Mouse (Mus musculus): ENCODE data around the gene Ror2. TPM values are rescaled to one million over a fixed set of nuclear protein-coding genes. Genes with fewer than 3 reads are reported as not detected.

Ror2 gene
- polyA plus RNA-seq, 1 experiment from 2014 or later = 0.18 TPM

DNA sequence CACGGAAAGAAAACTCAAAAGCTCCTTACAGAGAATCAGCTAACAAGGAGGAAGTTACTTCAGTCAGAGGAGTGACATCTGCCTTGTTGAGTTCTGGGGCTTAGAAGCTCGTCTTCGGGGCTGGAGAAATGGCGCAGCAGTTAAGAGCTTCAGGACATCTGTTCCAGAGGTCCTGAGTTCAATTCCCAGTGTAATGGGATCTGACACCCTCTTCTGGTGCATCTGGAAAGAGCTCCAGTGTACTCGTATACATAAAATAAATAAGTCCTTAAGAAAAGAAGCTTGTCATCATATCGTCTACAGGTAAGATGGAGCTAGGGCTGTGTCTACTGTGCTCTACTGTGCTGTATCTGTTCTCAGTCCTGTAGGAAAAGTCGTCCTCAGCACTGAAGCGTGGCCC is 19.3 kb upstream of the Ror2 start:
- Histone ChIP-seq H3K4me2 (ENCODE audit: low read depth, low read length) (no peak overlapping the region), H3K27me3 (ENCODE audit: insufficient read depth, low read length) (peaks cover 10% of the 10 kb centered on the region; the same call in 1 of the 2 replicates), H3K9me3 (ENCODE audit: low read length) (no peaks in the 10 kb centered on the region), H3K4me1 (ENCODE audit: insufficient read depth) (no peaks in the 10 kb centered on the region), H3K27ac (ENCODE audit: low read depth) (no peak overlapping the region), H3K9ac (replicated peaks) (no peak overlapping the region), H3K4me3 (ENCODE audit: low read depth, low read length) (no peak overlapping the region), H3K36me3 (replicated peaks; ENCODE audit: insufficient read depth, low read length) (no peaks in the 10 kb centered on the region)
- DNase-seq (no peak), ATAC-seq (no peak)
- WGBS (ENCODE audit: insufficient replicate concordance) = 67% methylated on average over 8 of the region's 8 CpGs
- TF ChIP-seq EP300 (IDR thresholded peaks at IDR 0.05; ENCODE audit: low read depth) = no peak
- no peak for TF ChIP-seq CTCF (IDR thresholded peaks at IDR 0.05; ENCODE audit: low read depth)

DNA sequence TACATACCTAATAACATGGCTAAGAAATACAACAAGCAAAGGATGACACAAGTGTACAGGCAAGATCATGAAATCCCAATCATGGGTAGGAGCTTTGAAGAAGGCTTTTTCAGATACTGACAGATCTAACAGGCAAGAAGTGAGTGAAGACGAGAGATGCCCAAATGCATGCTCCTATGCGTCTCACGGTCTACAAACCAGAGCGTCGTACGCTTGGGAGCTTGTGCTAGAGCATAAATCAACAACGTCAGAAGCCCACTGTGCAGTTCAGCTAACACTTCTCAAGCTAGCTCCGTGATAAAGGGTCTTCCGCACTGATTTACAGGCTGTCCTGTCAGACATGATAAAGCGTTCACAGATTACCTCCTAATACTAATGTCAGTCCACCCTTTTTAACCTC is 16.8 kb upstream of the Ror2 start:
- no peaks in the 10 kb centered on the region for H3K9me3 ChIP-seq (ENCODE audit: low read length)
- DNase-seq = no peak
- 74% methylated on average over 10 of the region's 10 CpGs for WGBS (ENCODE audit: insufficient replicate concordance)
- no peak overlapping the region for H3K4me3 ChIP-seq (ENCODE audit: low read depth, low read length)
- no peak overlapping the region for H3K27ac ChIP-seq (ENCODE audit: low read depth)
- H3K9ac ChIP-seq (replicated peaks) = no peak overlapping the region
- no peaks in the 10 kb centered on the region for H3K4me1 ChIP-seq (ENCODE audit: insufficient read depth)
- ATAC-seq = no peak
- H3K4me2 ChIP-seq (ENCODE audit: low read depth, low read length) = no peak overlapping the region
- no peaks in the 10 kb centered on the region for H3K36me3 ChIP-seq (replicated peaks; ENCODE audit: insufficient read depth, low read length)
- H3K27me3 ChIP-seq (ENCODE audit: insufficient read depth, low read length) = peaks cover 4% of the 10 kb centered on the region; the same call in 1 of the 2 replicates
- TF ChIP-seq EP300 (IDR thresholded peaks at IDR 0.05; ENCODE audit: low read depth) (no peak), CTCF (IDR thresholded peaks at IDR 0.05; ENCODE audit: low read depth) (no peak)

DNA sequence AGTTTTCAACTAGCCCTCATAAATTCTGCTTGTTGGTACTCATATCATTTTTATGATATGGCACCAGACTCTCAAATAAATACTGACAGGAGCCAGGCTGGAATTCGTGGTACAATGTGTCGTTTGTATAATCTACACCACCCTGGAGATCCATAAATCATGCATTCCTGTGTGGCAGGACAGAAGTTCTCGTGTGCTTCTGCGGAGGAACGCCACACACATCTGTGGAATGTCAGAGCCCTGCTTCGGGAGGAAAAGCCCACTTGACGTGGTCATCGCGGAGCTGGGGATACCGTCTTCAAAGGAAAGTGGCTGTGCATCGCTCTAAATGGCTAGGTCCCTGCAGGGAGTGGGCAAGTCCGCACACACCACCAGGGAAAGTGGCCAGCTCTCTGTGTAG is 7.1 kb upstream of the Ror2 start:
- Histone ChIP-seq H3K27me3 (ENCODE audit: insufficient read depth, low read length) (no peaks in the 10 kb centered on the region), H3K36me3 (replicated peaks; ENCODE audit: insufficient read depth, low read length) (no peaks in the 10 kb centered on the region), H3K27ac (ENCODE audit: low read depth) (no peak overlapping the region), H3K9ac (replicated peaks) (no peak overlapping the region), H3K9me3 (ENCODE audit: low read length) (no peaks in the 10 kb centered on the region), H3K4me1 (ENCODE audit: insufficient read depth) (no peaks in the 10 kb centered on the region), H3K4me3 (ENCODE audit: low read depth, low read length) (no peak overlapping the region), H3K4me2 (ENCODE audit: low read depth, low read length) (no peak overlapping the region)
- ATAC-seq (no peak), DNase-seq (no peak)
- TF ChIP-seq CTCF (IDR thresholded peaks at IDR 0.05; ENCODE audit: low read depth) = no peak
- TF ChIP-seq EP300 (IDR thresholded peaks at IDR 0.05; ENCODE audit: low read depth) = no peak
- 48% methylated on average over 12 of the region's 12 CpGs for WGBS (ENCODE audit: insufficient replicate concordance)

DNA sequence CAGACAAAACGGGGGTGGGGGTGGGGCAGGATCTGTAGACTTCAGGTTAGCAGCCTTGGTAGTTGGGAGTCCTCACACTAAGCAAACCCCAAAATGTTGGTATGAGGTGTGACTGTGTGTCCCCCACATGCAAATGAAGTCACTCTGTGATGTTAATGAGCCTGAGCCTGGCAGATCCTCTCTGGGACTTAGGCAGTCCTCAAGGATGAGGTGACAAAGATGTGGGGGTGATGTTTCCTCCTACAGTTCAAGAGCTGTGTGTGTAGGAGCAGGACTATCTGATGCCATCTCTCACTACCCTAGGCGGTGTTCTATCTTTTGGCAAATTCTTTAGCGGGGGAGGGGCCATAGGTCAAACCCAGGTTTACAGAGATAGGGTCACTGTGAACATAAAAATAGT is 6.3 kb upstream of the Ror2 start:
- H3K36me3 ChIP-seq (replicated peaks; ENCODE audit: insufficient read depth, low read length) = no peaks in the 10 kb centered on the region
- DNase-seq = no peak
- H3K27me3 ChIP-seq (ENCODE audit: insufficient read depth, low read length) = no peaks in the 10 kb centered on the region; the same call in 1 of the 2 replicates
- H3K4me2 ChIP-seq (ENCODE audit: low read depth, low read length) = no peak overlapping the region
- H3K9me3 ChIP-seq (ENCODE audit: low read length) = no peaks in the 10 kb centered on the region
- WGBS (ENCODE audit: insufficient replicate concordance) = 37% methylated on average over 3 of the region's 3 CpGs
- no peak for ATAC-seq
- H3K27ac ChIP-seq (ENCODE audit: low read depth) = no peak overlapping the region
- no peak overlapping the region for H3K4me3 ChIP-seq (ENCODE audit: low read depth, low read length)
- H3K4me1 ChIP-seq (ENCODE audit: insufficient read depth) = no peaks in the 10 kb centered on the region
- no peak for TF ChIP-seq EP300 (IDR thresholded peaks at IDR 0.05; ENCODE audit: low read depth)
- TF ChIP-seq CTCF (IDR thresholded peaks at IDR 0.05; ENCODE audit: low read depth) = no peak
- H3K9ac ChIP-seq (replicated peaks) = no peak overlapping the region

- Histone ChIP-seq H3K9me3 (ENCODE audit: low read length) (no peaks in the 10 kb centered on the region), H3K4me3 (ENCODE audit: low read depth, low read length) (peak overlapping the region; percentile 26)
- ATAC-seq = no peak
Measured at GRCm38 (mm10) chr13:53285261-53285755, 616 bp downstream of the Ror2 start.

DNA sequence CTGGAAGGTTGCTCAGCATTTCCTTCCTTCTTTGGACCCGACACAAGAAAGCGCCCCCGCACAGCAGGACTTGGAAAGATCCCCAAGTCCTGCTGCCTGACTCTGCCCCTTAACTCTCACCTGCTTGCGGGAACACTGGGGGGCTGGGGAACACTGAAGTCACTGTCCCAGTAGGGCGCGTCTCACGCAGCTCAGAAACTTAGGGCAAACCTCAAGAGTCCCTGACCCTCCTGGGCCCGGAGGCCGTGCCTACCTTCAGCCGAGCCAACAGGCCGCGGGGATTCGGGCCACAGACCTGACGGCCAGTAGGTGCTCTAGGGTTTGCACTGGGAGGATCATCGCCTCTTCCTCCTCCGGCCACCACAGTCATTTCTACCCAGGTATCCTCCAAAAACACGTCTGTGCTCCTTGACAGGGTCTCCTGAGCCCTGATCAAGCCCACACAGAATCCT is 1.2 kb downstream of the Ror2 start:
- Histone ChIP-seq H3K4me1 (ENCODE audit: insufficient read depth) (peaks cover 3% of the 10 kb centered on the region; the same call in 1 of the 2 replicates), H3K36me3 (replicated peaks; ENCODE audit: insufficient read depth, low read length) (no peaks in the 10 kb centered on the region), H3K27ac (ENCODE audit: low read depth) (no peak overlapping the region), H3K27me3 (ENCODE audit: insufficient read depth, low read length) (peaks cover 46% of the 10 kb centered on the region), H3K9ac (replicated peaks) (no peak overlapping the region), H3K4me3 (ENCODE audit: low read depth, low read length) (no peak overlapping the region), H3K4me2 (ENCODE audit: low read depth, low read length) (no peak overlapping the region; the same call in 1 of the 2 replicates), H3K9me3 (ENCODE audit: low read length) (no peaks in the 10 kb centered on the region)
- 6% methylated on average over 17 of the region's 17 CpGs for WGBS (ENCODE audit: insufficient replicate concordance)
- ATAC-seq (no peak), DNase-seq (no peak)
- no peak for TF ChIP-seq CTCF (IDR thresholded peaks at IDR 0.05; ENCODE audit: low read depth)
- no peak for TF ChIP-seq EP300 (IDR thresholded peaks at IDR 0.05; ENCODE audit: low read depth)

More at GRCm38 (mm10) chr13:53285261-53285755, 616 bp downstream of the Ror2 start:
- DNase-seq = no peak
- no peak overlapping the region for H3K27ac ChIP-seq (ENCODE audit: low read depth)
- peaks cover 3% of the 10 kb centered on the region; the same call in 1 of the 2 replicates for H3K4me1 ChIP-seq (ENCODE audit: insufficient read depth)
- H3K27me3 ChIP-seq (ENCODE audit: insufficient read depth, low read length) = peaks cover 46% of the 10 kb centered on the region
- H3K9ac ChIP-seq (replicated peaks) = no peak overlapping the region
- 2% methylated on average over 35 of the region's 35 CpGs for WGBS (ENCODE audit: insufficient replicate concordance)
- TF ChIP-seq EP300 (IDR thresholded peaks at IDR 0.05; ENCODE audit: low read depth) (no peak), CTCF (IDR thresholded peaks at IDR 0.05; ENCODE audit: low read depth) (no peak)
- no peaks in the 10 kb centered on the region for H3K36me3 ChIP-seq (replicated peaks; ENCODE audit: insufficient read depth, low read length)
- H3K4me2 ChIP-seq (ENCODE audit: low read depth, low read length) = peak overlapping the region; percentile 45; the same call in 1 of the 2 replicates

All from liver, postnatal 0 days (tissue).